Mouse (Mus musculus) stomach, embryonic 14.5 days (tissue): ENCODE data around the gene Rmi2. TPM values are rescaled to one million over a fixed set of nuclear protein-coding genes. Genes with fewer than 3 reads are reported as not detected.

Experiments
- ATAC-seq: fragments of 200-750 bp; cut with Nextera tagmentation; 2 replicates; pipeline ENCODE4 v1.8.0; 2017; ENCODE audit warnings: low read depth, moderate TSS enrichment; ENCODE audit not compliant: insufficient number of reproducible peaks, insufficient read depth, low FRiP score
- H3K27ac ChIP-seq: fragments of 300-500 bp; sonication (generic); 2 replicates; pipeline ENCODE4 v1.5.1; 2014; ENCODE audit warnings: mild to moderate bottlenecking, low read length, moderate library complexity, mixed read lengths
- H3K27me3 ChIP-seq: fragments of 300-500 bp; sonication (generic); 2 replicates; pipeline ENCODE4 v1.6.1; 2014; ENCODE audit warnings: low read length, control low read depth, mixed read lengths; ENCODE audit not compliant: control insufficient read depth, insufficient read depth
- H3K36me3 ChIP-seq: fragments of 300-500 bp; sonication (generic); 2 replicates; pipeline ENCODE4 v1.6.1; 2014; ENCODE audit warnings: mild to moderate bottlenecking, control low read depth, low read length, moderate library complexity, mixed read lengths; ENCODE audit not compliant: control insufficient read depth, insufficient read depth
- H3K4me1 ChIP-seq: fragments of 300-500 bp; sonication (generic); 2 replicates; pipeline ENCODE4 v1.6.1; 2014; ENCODE audit warnings: low read length, control low read depth, mixed read lengths; ENCODE audit not compliant: control insufficient read depth, insufficient read depth
- H3K4me2 ChIP-seq: fragments of 300-500 bp; sonication (generic); replicated peaks from 2 replicates; pipeline ENCODE4 v1.6.1; 2014; ENCODE audit warnings: low read depth, low read length, control low read depth
- H3K4me3 ChIP-seq: fragments of 300-500 bp; sonication (generic); 2 replicates; pipeline ENCODE4 v1.5.1; 2014; ENCODE audit warnings: low read depth, low read length, control low read depth
- H3K9ac ChIP-seq: fragments of 300-500 bp; sonication (generic); replicated peaks from 2 replicates; pipeline ENCODE4 v1.6.1; 2014; ENCODE audit warnings: low read depth, mild to moderate bottlenecking, control low read depth, low read length, moderate library complexity, mixed read lengths
- H3K9me3 ChIP-seq: fragments of 300-500 bp; sonication (generic); 2 replicates; pipeline ENCODE4 v1.6.1; 2016; ENCODE audit warnings: low read depth, low read length, control low read depth; ENCODE audit not compliant: control insufficient read depth
- WGBS: fragments of 180-500 bp; shearing (Covaris S2); extraction: QIAGEN DNeasy Blood & Tissue Kit; methylation state at CpG from one replicate; pipeline ENCODE4 v1.1.7; 2014; 5-methylcytosine and 5-hydroxymethylcytosine counted together
- polyA plus RNA-seq: library from polyadenylated mRNA; unstranded; fragments of >200 nt; fragmentation: Nextera tagmentation; extraction: Ambion mirVana; gene quantifications from 2 replicates; pipeline ENCODE4 v1.2.1, GENCODE M21; 2014

Gene Rmi2
- 4.6 and 5.1 TPM in 2 replicates for polyA plus RNA-seq

DNA sequence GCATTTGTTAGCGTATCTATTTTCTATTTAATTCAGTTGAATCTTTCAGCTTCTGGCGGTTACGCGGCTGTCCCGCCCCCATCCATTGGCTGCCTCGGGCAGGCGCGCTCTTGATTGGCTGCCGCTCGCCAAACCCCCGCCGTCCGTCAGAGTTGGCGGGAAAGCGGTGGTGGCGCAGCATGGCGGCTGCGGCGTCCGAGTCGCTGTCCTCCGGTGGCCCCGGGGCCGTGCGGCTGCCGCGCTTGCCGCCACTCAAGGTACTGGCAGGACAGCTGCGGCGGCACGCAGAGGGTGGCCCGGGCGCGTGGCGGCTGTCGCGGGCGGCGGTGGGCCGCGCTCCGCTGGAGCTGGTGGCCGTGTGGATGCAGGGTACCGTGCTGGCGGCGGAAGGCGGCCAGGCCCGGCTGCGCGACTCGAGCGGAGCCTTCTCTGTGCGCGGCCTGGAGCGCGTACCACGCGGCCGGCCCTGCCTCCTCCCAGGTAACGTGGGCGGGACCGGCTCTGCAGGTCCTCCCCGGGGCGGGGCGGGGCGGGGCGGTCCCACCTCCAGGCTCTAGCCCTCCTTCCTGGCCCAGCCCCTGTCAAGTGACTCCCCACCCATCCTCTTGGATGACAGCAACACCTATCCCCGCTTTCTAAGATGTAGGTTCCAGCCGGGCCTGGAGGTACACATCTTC is at the start of gene Rmi2:
Rmi2 (plus strand) TSS at position 149 of the 677 bp plus-strand sequence.
- Histone ChIP-seq H3K27me3 (no peaks in the 10 kb centered on the region), H3K4me3 (peak within 1 kb of the TSS; percentile 72), H3K9me3 (no peaks in the 10 kb centered on the region), H3K4me2 (peak within 1 kb of the TSS; percentile 68), H3K9ac (peak within 1 kb of the TSS; percentile 67), H3K4me1 (peaks cover 7% of the 10 kb centered on the region), H3K27ac (peak within 1 kb of the TSS; percentile 91; the same call in 1 of the 2 replicates), H3K36me3 (no peaks in the 10 kb centered on the region)
- peak; percentile 96 for ATAC-seq
- WGBS = under 1% methylated on average over 69 of the region's 69 CpGs

DNA sequence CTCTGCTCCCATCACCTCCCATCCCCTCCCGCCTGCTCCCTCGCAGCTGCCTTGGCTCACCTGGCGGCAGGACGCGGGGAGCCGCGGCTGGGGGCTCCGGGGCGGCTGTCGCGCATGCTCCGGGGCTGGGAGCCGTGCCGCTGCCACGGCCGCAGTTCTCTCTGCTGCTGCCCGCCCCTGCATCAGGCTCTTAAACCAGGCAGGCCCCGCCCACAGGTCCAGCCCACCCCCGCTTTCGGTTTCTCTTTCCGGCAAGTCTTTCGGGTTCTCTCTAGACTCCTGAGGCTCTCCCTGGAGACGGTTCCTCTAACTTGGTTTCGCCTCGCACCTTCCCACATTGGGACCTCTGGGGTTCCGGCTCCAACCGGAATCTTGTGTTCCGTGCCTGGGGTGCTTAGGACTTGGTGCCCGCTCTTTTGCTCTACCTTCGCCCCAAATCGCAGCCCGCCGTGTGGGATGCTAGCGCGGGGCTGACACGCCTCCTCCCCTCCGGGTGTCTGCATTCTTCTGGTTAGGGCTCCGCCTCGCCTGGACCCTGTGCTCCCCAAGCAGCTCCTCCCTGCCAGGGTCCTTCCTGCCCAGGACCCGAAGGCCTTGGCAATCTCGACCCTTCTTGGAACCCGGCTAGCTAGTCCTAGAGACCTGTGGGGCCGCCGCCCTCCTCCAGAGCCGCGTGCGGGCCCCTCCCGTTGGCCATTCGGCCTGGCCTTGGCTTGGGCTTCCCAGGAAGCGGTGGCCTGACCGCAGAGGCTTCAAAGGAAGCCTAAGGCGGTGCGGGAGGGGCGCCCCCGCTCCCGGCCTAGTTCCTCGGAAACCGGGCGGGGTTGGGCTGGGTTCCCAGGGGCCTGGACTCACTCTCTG is 49.3 kb upstream of the Rmi2 start, which contains the start of gene Socs1:
Socs1 (minus strand) TSS at position 166 of the 861 bp plus-strand sequence.
- under 1% methylated on average over 58 of the region's 59 CpGs for WGBS
- Histone ChIP-seq H3K9ac (peak within 1 kb of the TSS; percentile 77), H3K4me2 (peak within 1 kb of the TSS; percentile 95), H3K27ac (peak within 1 kb of the TSS; percentile 99), H3K9me3 (no peaks in the 10 kb centered on the region), H3K27me3 (no peaks in the 10 kb centered on the region), H3K4me1 (peaks cover 37% of the 10 kb centered on the region), H3K36me3 (0 out of 2 replicates have a peak, but pooled peaks cover 3% of the 10 kb centered on the region), H3K4me3 (peak within 1 kb of the TSS; percentile 52)
- ATAC-seq = peak; percentile 83

DNA sequence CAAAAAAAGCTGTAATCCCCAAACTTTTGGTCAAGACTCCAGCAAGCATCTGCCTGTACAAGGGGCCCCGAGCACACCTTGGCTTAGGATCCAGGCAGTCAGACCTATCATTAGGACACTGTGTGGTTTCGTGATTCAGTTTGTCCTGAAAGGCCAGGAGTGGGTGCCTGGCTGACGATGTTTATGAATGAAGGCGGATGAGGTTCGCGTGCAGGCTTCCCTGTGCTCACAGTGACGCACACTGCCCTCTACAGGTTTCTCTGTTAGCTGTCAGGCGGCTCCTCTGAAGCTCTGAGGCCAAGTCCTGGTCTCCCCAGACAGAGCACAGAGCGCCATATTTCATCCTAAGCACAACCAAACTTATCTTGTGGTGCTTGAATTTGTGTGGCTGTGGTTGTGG is 48.6 kb upstream of the Rmi2 start:
- Histone ChIP-seq H3K4me1 (peaks cover 32% of the 10 kb centered on the region), H3K27ac (peak overlapping the region; percentile 99), H3K4me2 (peak overlapping the region; percentile 95), H3K36me3 (0 out of 2 replicates have a peak, but pooled peaks cover 3% of the 10 kb centered on the region), H3K9ac (peak overlapping the region; percentile 77), H3K4me3 (peak overlapping the region; percentile 52), H3K9me3 (no peaks in the 10 kb centered on the region), H3K27me3 (no peaks in the 10 kb centered on the region)
- WGBS = 3% methylated on average over 9 of the region's 9 CpGs
- peak; percentile 24 for ATAC-seq

DNA sequence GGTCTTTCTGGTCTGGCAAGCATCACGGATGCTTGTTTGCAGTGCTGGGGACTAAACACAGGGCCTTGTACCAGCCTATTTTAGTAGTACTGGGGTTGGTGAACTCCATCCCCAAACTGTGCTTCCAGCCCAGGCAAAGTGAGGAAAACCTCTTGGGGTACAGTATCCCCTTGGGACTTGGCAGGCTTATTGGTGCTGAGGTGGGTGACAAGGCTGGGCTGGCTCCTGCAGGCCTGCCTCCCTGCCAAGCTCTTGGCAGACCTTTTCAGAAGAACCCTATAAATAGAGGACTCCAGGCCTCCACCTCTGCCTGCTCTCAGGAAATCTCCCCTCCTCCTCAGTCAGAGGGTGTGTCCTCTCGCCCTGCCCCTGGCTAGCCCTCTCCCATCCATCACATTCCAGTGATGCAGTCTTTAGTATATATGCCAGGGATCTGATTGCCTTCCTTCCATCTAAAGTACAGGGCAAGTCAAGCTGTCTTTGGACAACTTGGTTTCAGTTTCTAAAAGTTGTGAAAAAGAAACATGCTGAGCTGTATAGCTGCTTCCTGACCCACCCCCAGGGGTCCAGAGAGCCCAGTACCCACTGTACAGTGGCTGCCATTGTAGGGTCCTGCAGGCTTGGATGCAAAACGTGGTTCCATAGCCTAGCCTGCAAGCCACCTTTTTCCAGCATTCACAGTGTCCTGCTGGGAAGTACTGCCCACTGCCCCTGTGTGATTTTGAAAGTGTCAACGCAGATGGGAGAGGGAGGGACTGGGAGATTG is 47.9 kb upstream of the Rmi2 start:
- Histone ChIP-seq H3K4me3 (no peak overlapping the region), H3K36me3 (0 out of 2 replicates have a peak, but pooled peaks cover 3% of the 10 kb centered on the region), H3K27ac (peak overlapping the region; percentile 99; the same call in 1 of the 2 replicates), H3K9me3 (no peaks in the 10 kb centered on the region), H3K4me2 (0 out of 2 replicates have a peak overlapping the region, but pooled peaks have one; percentile 95), H3K9ac (no peak overlapping the region), H3K27me3 (no peaks in the 10 kb centered on the region), H3K4me1 (peaks cover 25% of the 10 kb centered on the region)
- WGBS = 50% methylated on average over 4 of the region's 4 CpGs
- no peak for ATAC-seq

DNA sequence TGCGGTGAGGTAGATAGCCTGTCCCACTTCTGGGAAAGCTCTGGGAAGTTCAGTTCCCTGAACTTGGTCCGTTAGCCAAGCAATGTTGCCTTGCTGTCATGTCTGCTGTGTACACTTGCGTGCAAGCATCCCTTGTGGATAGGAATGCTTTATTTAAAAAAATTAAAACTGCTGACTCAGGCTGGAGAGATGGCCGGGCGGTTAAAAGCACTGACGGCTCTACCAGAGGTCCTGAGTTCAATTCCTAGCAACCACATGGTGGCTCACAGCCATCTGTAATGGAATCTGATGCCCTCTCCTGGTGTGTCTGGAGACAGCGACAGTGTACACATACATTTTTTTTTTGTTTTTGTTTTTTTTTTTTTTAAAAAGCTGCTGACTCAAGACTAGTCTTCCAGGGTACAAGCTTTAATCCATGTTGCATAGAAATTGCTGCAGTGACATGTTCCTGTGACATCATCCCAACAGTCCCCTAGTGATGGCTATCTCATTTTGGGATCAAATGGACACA is 47.3 kb upstream of the Rmi2 start:
- ATAC-seq = no peak
- H3K4me2 ChIP-seq = no peak overlapping the region
- H3K4me3 ChIP-seq = no peak overlapping the region
- H3K27me3 ChIP-seq = no peaks in the 10 kb centered on the region
- 0 out of 2 replicates have a peak, but pooled peaks cover 3% of the 10 kb centered on the region for H3K36me3 ChIP-seq
- no peak overlapping the region for H3K9ac ChIP-seq
- H3K9me3 ChIP-seq = no peaks in the 10 kb centered on the region
- H3K27ac ChIP-seq = peak overlapping the region; percentile 99; the same call in 1 of the 2 replicates
- peaks cover 19% of the 10 kb centered on the region for H3K4me1 ChIP-seq
- 75% methylated on average over 7 of the region's 7 CpGs for WGBS

DNA sequence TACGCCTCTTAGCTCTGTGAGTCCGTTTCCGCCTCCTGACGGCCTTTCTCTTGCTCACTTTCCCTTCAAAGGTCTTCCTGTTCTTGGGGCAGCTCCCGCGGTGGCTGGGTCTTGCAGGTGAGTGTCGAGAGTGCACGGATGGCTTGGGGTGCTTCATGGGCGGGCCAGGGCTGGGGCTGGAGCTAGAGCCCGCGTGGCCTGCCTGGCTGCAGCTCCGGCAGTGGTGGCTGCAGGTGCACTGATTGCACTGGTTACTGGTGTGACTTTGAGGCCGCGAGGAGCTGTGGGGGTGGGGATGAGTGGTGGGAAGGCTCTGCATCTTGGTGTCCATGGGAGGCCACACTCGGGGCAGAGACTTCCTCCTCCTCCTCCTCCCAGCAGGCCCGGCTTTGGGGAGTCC is 46.6 kb upstream of the Rmi2 start, which contains the start of gene Tnp2:
Tnp2 (minus strand) TSS at position 390 of the 400 bp plus-strand sequence.
- Histone ChIP-seq H3K27me3 (no peaks in the 10 kb centered on the region), H3K36me3 (no peaks in the 10 kb centered on the region), H3K9me3 (no peaks in the 10 kb centered on the region), H3K4me3 (no peak within 1 kb of the TSS), H3K27ac (no peak within 1 kb of the TSS), H3K4me2 (no peak within 1 kb of the TSS), H3K9ac (no peak within 1 kb of the TSS), H3K4me1 (peaks cover 12% of the 10 kb centered on the region; the same call in 1 of the 2 replicates)
- WGBS = 56% methylated on average over 16 of the region's 16 CpGs
- ATAC-seq = no peak

DNA sequence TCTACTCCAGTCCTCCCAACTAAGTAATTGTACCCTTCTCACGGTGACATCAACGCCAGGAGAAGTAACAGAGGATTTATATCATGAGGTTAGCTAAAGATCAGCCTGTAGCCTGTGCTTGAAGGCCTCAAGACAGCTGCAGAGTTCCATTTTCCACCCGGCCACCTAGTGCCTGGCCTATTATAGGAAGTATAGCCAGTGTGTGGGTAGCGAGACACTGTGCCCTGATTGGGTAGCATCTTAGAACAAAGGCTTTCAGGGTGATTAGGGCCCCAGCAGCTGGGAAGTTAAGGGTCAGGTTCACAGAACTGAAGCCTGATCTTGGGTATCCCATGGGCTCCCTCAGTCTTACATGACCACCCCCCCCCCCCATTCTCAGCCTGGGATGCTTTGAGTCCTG is 46.0 kb upstream of the Rmi2 start:
- Histone ChIP-seq H3K4me3 (no peak overlapping the region), H3K9ac (no peak overlapping the region), H3K36me3 (no peaks in the 10 kb centered on the region), H3K9me3 (no peaks in the 10 kb centered on the region), H3K27me3 (no peaks in the 10 kb centered on the region), H3K4me1 (peaks cover 12% of the 10 kb centered on the region; the same call in 1 of the 2 replicates), H3K27ac (no peak overlapping the region), H3K4me2 (no peak overlapping the region)
- no peak for ATAC-seq
- 79% methylated on average over 4 of the region's 4 CpGs for WGBS
